Mouse (Mus musculus): ENCODE results near the gene Ppp1r1a. TPM values are rescaled to one million over a fixed set of nuclear protein-coding genes. Genes with fewer than 3 reads are reported as not detected.

Ppp1r1a gene
- 21.1 and 22.6 TPM in 2 replicates for polyA plus RNA-seq (2016; fragmentation: Nextera tagmentation; extraction: Ambion mirVana)

DNA sequence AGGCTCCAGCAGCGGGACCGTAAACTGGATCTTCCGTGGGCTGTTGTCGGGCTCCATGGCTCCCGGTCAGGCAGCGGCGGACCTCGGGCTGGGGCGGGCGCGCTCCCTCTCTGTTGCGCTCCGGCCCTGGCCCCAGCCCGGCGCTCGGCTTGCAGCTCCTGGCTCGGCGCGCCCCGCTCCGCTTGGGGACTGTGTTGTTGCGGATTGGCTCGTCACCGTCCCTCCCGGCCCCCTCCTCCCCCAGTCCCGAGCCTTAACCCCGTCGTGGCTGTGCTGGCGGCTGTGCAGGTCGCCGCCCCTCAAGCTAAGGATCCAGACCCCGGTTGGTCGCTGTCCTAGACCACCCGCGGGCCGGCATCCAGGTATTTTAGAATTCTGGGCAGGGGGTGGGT is at the start of gene Ppp1r1a:
Gene Ppp1r1a, minus strand, starts transcription at position 182 of the 392 bp plus-strand sequence.
- Histone ChIP-seq H3K4me1 (peaks cover 11% of the 10 kb centered on the region), H3K4me3 (peak within 1 kb of the TSS; percentile 69), H3K27me3 (peaks cover 33% of the 10 kb centered on the region), H3K27ac (peak within 1 kb of the TSS; percentile 23; the same call in 1 of the 2 replicates), H3K4me2 (replicated peaks) (peak within 1 kb of the TSS; percentile 96), H3K9me3 (no peaks in the 10 kb centered on the region), H3K36me3 (no peaks in the 10 kb centered on the region), H3K9ac (peak within 1 kb of the TSS; percentile 60)
- peak; percentile 79 for ATAC-seq (ENCODE audit: insufficient number of reproducible peaks, insufficient read depth, low FRiP score, low TSS enrichment)
- under 1% methylated on average over 36 of the region's 36 CpGs for WGBS

DNA sequence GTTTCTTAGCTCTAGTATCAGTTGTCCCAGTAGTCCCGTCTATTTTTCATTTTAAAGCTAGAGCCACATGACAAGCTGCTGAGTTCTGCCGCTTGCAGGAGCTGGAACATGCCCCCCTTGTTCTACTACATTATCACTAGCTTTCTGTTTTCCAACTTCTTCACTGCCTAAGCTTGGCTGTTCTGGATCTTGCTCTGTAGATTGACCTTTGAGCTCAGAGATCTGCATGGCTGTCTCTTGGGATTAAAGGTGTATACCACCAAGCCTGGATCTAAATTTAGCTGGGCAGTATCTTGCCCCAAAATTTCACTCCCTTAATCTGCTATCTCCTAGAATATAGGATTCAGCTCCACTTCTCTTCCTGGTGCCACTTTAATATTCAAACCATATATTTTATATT is 48.1 kb upstream of the Ppp1r1a start:
- no peak overlapping the region for H3K4me2 ChIP-seq (replicated peaks)
- 87% methylated on average over 2 of the region's 2 CpGs for WGBS

DNA sequence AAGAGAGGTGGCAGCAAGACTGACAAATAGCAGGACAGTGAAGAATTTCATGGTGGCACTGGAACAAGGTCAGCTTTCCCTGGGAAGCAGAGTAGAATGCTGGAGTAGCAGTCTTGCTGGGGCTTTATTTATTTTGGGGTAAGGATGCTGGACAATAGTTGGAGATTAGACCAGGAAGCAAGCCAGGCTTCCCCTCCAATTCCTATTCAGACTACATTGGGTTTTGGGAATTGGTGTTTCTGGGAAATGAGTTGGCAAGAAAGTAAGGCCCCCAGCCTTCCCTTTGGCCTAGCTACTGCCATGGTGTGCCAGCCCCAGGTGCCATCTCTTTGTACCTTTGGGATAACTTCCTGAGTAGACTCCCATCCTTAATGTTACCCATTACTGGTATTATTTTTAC is 27.2 kb upstream of the Ppp1r1a start, which contains the start of gene Glycam1:
Gene Glycam1, minus strand, starts transcription at position 101 of the 400 bp plus-strand sequence.
- no peaks in the 10 kb centered on the region for H3K9me3 ChIP-seq
- no peaks in the 10 kb centered on the region for H3K4me1 ChIP-seq
- no peak for ATAC-seq (ENCODE audit: insufficient number of reproducible peaks, insufficient read depth, low FRiP score, low TSS enrichment)

More for the DNA sequence above, 48.1 kb upstream of the Ppp1r1a start:
- no peak for ATAC-seq (ENCODE audit: insufficient number of reproducible peaks, insufficient read depth, low FRiP score, low TSS enrichment)
- Histone ChIP-seq H3K4me1 (no peaks in the 10 kb centered on the region), H3K9me3 (no peaks in the 10 kb centered on the region), H3K27me3 (no peaks in the 10 kb centered on the region), H3K36me3 (no peaks in the 10 kb centered on the region), H3K4me3 (no peak overlapping the region), H3K9ac (no peak overlapping the region), H3K27ac (no peak overlapping the region)

DNA sequence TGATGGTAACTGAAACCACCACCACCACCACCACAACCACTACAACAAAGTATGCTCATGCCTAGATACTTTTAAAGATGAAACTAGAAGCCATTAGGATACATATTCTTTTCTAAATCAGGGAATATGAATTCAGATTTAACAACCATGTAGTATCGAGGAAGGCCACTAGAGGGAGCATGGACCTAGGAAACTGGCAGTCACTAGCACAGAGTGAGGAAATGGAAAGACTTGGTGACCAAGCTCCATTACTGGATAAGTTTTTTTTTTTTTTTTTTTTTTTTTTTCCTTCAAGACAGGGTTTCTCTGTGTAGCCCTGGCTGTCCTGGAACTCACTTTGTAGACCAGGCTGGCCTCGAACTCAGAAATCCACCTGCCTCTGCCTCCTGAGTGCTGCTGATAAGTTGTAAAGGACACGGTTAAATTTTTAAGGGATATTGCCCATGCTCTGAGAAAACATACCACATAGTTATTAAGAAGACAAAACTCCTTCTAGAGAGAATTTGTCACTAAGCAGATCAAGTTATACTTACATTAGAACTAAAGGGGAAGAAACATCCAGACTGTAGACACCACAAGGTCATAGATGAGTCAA is 14.4 kb upstream of the Ppp1r1a start:
- H3K4me2 ChIP-seq (replicated peaks): no peak overlapping the region
- H3K4me3 ChIP-seq: no peak overlapping the region
- no peaks in the 10 kb centered on the region for H3K4me1 ChIP-seq
- H3K27me3 ChIP-seq: no peaks in the 10 kb centered on the region
- WGBS: 49% methylated on average over 3 of the region's 3 CpGs
- no peak overlapping the region for H3K27ac ChIP-seq
- no peak overlapping the region for H3K9ac ChIP-seq
- no peaks in the 10 kb centered on the region for H3K36me3 ChIP-seq
- ATAC-seq (ENCODE audit: insufficient number of reproducible peaks, insufficient read depth, low FRiP score, low TSS enrichment): no peak
- H3K9me3 ChIP-seq: no peaks in the 10 kb centered on the region

More for the DNA sequence above, 27.2 kb upstream of the Ppp1r1a start, which contains the start of gene Glycam1:
- Histone ChIP-seq H3K4me3 (no peak within 1 kb of the TSS), H3K4me2 (replicated peaks) (no peak within 1 kb of the TSS), H3K9ac (no peak within 1 kb of the TSS), H3K36me3 (no peaks in the 10 kb centered on the region), H3K27ac (no peak within 1 kb of the TSS), H3K27me3 (no peaks in the 10 kb centered on the region)

DNA sequence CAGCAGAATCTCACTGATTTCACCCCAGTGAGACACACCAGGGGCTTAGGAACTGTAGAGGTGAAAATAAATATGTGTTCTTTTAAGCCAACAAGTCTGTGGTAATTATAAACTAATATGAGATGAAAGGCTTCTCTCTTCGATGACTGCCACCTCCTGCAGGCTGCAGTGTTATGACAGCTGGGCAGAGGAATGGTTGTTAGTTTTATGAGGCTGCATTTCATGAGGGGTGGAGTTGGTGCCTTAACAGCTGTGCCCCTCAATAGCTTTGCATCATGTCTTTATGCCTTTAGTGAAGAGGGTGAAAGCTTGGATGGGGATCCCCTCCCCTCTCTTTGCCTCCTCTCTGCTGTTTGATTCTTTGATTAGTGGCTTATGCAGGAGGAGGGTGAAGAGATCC is 13.2 kb upstream of the Ppp1r1a start:
- no peaks in the 10 kb centered on the region for H3K9me3 ChIP-seq
- H3K9ac ChIP-seq: no peak overlapping the region
- H3K4me1 ChIP-seq: no peaks in the 10 kb centered on the region
- WGBS: 34% methylated on average over 1 of the region's 1 CpGs
- H3K27ac ChIP-seq: no peak overlapping the region
- H3K36me3 ChIP-seq: no peaks in the 10 kb centered on the region
- H3K4me2 ChIP-seq (replicated peaks): no peak overlapping the region
- H3K27me3 ChIP-seq: no peaks in the 10 kb centered on the region
- ATAC-seq (ENCODE audit: insufficient number of reproducible peaks, insufficient read depth, low FRiP score, low TSS enrichment): no peak
- H3K4me3 ChIP-seq: no peak overlapping the region

DNA sequence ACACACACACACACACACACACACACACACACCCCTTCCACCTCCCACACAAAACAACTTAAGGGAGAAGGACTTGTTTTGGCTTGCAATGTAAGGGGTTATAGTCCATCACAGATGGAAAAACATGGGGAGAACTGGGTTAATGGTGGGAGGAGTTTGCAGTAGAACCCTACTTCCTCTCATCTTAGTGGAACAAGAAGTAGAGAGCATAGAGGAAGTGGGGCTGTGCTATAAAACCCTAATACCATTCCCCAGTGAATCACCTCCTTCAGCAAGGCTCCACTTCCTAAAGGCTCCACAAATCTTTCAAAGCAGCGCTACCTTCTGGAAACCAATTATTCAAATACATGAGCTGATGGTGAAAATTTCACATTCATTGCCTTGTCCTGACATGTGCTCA is 11.7 kb upstream of the Ppp1r1a start:
- no peaks in the 10 kb centered on the region for H3K27me3 ChIP-seq
- H3K4me3 ChIP-seq: no peak overlapping the region
- no peak overlapping the region for H3K9ac ChIP-seq
- H3K9me3 ChIP-seq: no peaks in the 10 kb centered on the region
- no peaks in the 10 kb centered on the region for H3K4me1 ChIP-seq
- no peak for ATAC-seq (ENCODE audit: insufficient number of reproducible peaks, insufficient read depth, low FRiP score, low TSS enrichment)
- no peak overlapping the region for H3K27ac ChIP-seq
- no peaks in the 10 kb centered on the region for H3K36me3 ChIP-seq
- H3K4me2 ChIP-seq (replicated peaks): no peak overlapping the region
- 85% methylated on average over 1 of the region's 1 CpGs for WGBS

DNA sequence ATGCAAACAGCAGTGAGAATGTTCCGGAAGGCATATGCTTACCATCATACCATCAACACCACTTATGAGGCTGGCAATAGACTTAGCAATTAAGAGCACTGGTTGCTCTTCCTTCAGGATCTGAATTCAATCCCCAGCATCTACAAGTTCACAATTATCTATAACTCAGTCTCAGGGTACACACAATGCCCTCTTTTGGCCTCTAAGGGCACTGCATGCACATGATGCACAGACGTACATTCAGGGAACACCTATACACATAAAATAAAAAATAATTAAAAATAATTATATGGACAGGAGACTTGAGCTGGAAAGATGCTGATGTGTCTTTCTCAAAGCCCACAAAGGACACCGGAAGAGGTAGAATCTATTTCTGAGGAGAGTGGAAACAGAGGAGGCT is 10.2 kb upstream of the Ppp1r1a start:
- H3K4me3 ChIP-seq: no peak overlapping the region
- no peak overlapping the region for H3K9ac ChIP-seq
- no peaks in the 10 kb centered on the region for H3K36me3 ChIP-seq
- H3K4me1 ChIP-seq: no peaks in the 10 kb centered on the region
- no peak for ATAC-seq (ENCODE audit: insufficient number of reproducible peaks, insufficient read depth, low FRiP score, low TSS enrichment)
- WGBS: 86% methylated on average over 3 of the region's 3 CpGs
- no peak overlapping the region for H3K4me2 ChIP-seq (replicated peaks)
- H3K27ac ChIP-seq: no peak overlapping the region
- H3K27me3 ChIP-seq: no peaks in the 10 kb centered on the region
- H3K9me3 ChIP-seq: no peaks in the 10 kb centered on the region

DNA sequence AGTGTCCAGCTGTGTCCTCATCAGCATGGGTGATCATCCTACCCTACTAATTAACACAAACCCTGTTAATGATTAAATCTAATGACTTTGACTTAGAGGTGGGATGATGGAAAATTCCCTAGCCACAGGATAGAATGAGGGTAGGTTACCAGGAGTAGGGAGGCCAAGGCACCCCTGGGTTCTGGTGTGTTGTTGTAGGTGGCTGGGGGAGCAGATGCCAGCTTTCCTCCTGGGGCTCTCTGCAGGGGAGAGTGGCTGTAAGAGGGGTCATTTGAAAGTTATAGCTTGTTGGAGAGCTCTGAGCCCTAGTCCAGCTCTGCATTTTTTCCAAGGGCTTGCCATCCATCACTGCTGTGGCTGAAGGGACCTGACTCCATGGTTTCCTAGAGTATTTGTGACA is 4.7 kb upstream of the Ppp1r1a start:
- Histone ChIP-seq H3K4me3 (no peak overlapping the region), H3K27me3 (peaks cover 16% of the 10 kb centered on the region; the same call in 1 of the 2 replicates), H3K4me2 (replicated peaks) (no peak overlapping the region), H3K27ac (no peak overlapping the region), H3K4me1 (peaks cover under 1% of the 10 kb centered on the region; the same call in 1 of the 2 replicates), H3K9me3 (no peaks in the 10 kb centered on the region), H3K36me3 (no peaks in the 10 kb centered on the region), H3K9ac (no peak overlapping the region)
- ATAC-seq (ENCODE audit: insufficient number of reproducible peaks, insufficient read depth, low FRiP score, low TSS enrichment): no peak

DNA sequence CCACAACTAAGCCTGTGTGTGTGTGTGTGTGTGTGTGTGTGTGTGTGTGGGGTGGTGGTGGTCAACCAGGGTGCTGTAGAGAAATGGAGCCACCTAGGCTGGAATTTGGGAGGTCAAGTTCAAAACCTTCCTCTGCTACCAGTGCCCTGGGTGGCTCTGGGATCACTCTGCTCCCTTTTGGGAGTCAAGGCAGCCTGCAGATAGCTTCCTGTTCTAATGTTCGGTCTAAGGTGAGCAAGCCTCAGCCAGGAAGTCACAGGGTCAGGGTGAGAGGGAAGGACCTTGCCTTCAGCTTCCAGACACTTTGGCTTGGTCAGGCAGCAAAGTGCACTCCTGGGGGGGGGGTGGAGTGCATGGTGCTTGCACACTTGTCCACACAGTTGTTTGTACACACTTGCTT is 2.8 kb upstream of the Ppp1r1a start:
- H3K9me3 ChIP-seq: no peaks in the 10 kb centered on the region
- no peak overlapping the region for H3K9ac ChIP-seq
- H3K27ac ChIP-seq: no peak overlapping the region
- no peak for ATAC-seq (ENCODE audit: insufficient number of reproducible peaks, insufficient read depth, low FRiP score, low TSS enrichment)
- peaks cover 11% of the 10 kb centered on the region for H3K4me1 ChIP-seq
- H3K4me2 ChIP-seq (replicated peaks): no peak overlapping the region
- H3K27me3 ChIP-seq: peaks cover 27% of the 10 kb centered on the region
- WGBS: 71% methylated on average over 1 of the region's 1 CpGs
- H3K4me3 ChIP-seq: no peak overlapping the region
- no peaks in the 10 kb centered on the region for H3K36me3 ChIP-seq

DNA sequence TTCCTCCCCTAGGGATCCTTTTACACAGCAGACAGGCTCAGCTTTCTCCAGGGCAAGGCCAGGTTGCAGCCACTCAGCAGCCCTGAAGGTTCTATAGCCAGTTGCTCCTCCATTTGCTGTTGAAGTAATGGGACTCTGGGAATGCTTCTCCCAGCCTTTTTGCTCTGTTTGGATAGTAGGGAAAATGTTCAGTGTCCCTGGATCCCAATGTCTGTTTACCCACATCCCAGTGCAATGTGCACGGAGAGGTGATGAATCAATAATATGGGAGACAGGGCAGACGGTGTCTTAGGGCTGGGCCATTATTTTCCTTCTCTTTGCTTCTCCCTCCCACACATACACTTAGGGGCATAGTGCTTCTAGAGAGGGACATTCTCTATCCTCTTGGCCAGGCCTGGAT is 1.5 kb upstream of the Ppp1r1a start:
- no peak for ATAC-seq (ENCODE audit: insufficient number of reproducible peaks, insufficient read depth, low FRiP score, low TSS enrichment)
- peaks cover 11% of the 10 kb centered on the region for H3K4me1 ChIP-seq
- H3K27me3 ChIP-seq: peaks cover 33% of the 10 kb centered on the region

DNA sequence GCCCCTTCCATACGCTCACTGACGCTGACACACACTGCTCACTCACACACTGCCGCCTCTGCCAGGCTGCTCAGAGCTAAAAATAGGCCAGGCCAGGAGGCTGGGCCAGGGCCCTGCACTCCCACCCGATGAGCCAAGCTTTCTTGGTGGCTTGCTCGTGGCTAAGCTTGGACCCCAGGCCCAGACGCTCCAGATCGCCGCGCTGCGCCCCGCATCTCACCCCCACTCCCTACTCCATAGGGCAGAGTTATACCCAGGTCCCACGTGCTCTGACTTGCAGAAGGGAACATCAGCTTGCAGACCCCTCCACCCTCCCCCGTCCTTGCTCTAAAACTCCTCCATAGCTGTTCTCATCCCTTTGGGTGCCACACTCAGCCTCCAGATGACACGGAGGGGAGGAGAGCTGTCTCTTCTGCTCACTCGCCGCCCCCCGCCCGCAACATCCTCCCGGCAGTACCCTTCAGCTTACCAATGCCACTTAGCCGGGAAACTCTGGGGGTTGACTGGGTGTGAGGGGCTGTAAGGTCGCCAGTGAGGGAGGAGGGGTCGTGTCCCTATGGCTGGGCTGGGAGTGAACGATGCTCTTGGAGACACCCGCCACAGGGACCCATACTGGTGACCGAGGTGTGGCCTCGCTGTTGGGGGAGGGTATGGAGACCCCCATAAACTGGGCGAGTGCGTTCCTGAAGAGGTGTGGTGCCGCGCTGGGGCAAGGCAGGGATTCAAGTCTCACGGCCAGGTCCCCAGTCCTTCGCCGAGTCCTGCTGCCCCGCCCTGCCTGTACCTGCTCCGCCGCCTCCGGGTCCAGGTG is 587 bp downstream of the Ppp1r1a start:
- Histone ChIP-seq H3K27ac (peak overlapping the region; percentile 23; the same call in 1 of the 2 replicates), H3K36me3 (no peaks in the 10 kb centered on the region), H3K27me3 (peaks cover 33% of the 10 kb centered on the region), H3K9me3 (no peaks in the 10 kb centered on the region), H3K4me2 (replicated peaks) (peak overlapping the region; percentile 96), H3K4me1 (peaks cover 11% of the 10 kb centered on the region), H3K9ac (peak overlapping the region; percentile 60), H3K4me3 (peak overlapping the region; percentile 69)
- 2% methylated on average over 37 of the region's 37 CpGs for WGBS
- ATAC-seq (ENCODE audit: insufficient number of reproducible peaks, insufficient read depth, low FRiP score, low TSS enrichment): peak; percentile 54

More for the DNA sequence above, 1.5 kb upstream of the Ppp1r1a start:
- Histone ChIP-seq H3K9me3 (no peaks in the 10 kb centered on the region), H3K4me3 (no peak overlapping the region), H3K36me3 (no peaks in the 10 kb centered on the region), H3K27ac (no peak overlapping the region), H3K4me2 (replicated peaks) (no peak overlapping the region), H3K9ac (no peak overlapping the region)
- 54% methylated on average over 2 of the region's 2 CpGs for WGBS

DNA sequence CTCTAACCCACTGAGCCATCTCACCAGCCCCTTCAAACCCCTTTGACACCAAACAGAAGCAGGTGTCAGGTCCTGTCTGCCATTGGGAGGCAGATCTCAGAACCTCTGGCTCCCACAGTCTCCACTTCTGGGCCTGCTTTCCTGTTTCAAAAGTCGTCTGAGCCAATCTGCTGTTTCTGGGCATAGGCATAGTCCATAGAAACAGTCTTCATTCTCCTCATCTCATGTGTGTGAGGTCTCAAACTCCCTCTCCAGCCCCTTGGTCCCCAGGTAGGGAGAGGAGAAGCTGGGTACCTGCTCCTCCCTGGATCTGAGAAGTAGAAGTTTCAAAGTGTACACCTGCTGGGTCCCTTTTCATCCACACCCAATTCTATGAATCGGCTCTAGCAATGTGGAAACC is 1.3 kb downstream of the Ppp1r1a start:
- Histone ChIP-seq H3K27me3 (peaks cover 33% of the 10 kb centered on the region), H3K4me3 (no peak overlapping the region; the same call in 1 of the 2 replicates), H3K27ac (no peak overlapping the region), H3K36me3 (no peaks in the 10 kb centered on the region), H3K4me2 (replicated peaks) (peak overlapping the region; percentile 96; the same call in 1 of the 2 replicates), H3K9me3 (no peaks in the 10 kb centered on the region), H3K9ac (0 out of 2 replicates have a peak overlapping the region, but pooled peaks have one; percentile 60), H3K4me1 (peaks cover 11% of the 10 kb centered on the region)
- 31% methylated on average over 2 of the region's 2 CpGs for WGBS
- ATAC-seq (ENCODE audit: insufficient number of reproducible peaks, insufficient read depth, low FRiP score, low TSS enrichment): no peak

Data from embryonic facial prominence, embryonic 12.5 days (tissue).